30 mouse cellular contexts compared by ENCODE assay signal in the genomic region with DNA sequence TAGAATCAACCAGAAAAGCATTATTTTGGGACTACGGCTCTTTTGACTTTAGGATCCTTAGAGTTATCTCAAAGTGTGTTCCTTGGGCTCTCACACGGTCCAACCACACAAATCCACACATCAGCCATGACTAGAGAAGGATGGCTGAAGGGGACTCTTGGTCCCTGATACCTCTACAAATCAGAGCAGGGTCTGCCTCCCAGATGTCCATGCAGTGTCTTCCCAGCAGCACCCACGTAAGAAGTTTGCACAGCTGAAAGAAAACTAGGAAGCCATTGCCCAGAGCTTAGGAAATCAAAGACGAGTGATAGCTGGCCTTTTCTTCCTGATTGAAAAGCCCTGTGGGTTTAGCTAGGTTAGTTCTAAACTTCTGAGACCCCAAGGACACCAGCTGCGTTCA.
"Had no signal": no experiment of that assay in that cellular context is flagged by ENCODE, and none has a peak within 500 bp of the region (broad histone marks: within the 10 kb centered on the region; RNA-seq: fewer than 3 reads in every experiment).

No protein-coding gene starts in this region.

- H3K27ac ChIP-seq: limb, embryonic 10.5 days; limb, embryonic 12.5 days; limb, embryonic 13.5 days; limb, embryonic 15.5 days; liver, embryonic 12.5 days; liver, embryonic 13.5 days; liver, embryonic 14.5 days; liver, embryonic 15.5 days; lung, embryonic 15.5 days; macrophage; midbrain, embryonic 10.5 days; midbrain, embryonic 12.5 days; midbrain, embryonic 13.5 days; midbrain, embryonic 15.5 days; neural tube, embryonic 12.5 days had no signal

- H3K9me3 ChIP-seq: limb, embryonic 10.5 days; limb, embryonic 12.5 days; limb, embryonic 13.5 days; limb, embryonic 15.5 days; liver, embryonic 12.5 days; liver, embryonic 13.5 days; liver, embryonic 15.5 days; lung, embryonic 15.5 days; midbrain, embryonic 12.5 days; midbrain, embryonic 13.5 days; midbrain, embryonic 15.5 days; neural tube, embryonic 12.5 days had no signal

- H3K4me1 ChIP-seq: liver, embryonic 12.5 days had no signal

- DNase-seq: left cerebral cortex, postnatal 4 days; liver; liver, embryonic 13.5 days; liver, postnatal 0 days; lung, adult 18-20 months; lung, adult 2 months; lung, embryonic 14.5 days; lung, postnatal 10 days; lung, postnatal 14 days; lung, postnatal 36 days; lung, postnatal 4 days; midbrain, embryonic 14.5 days had no signal

- H3K27me3 ChIP-seq: limb, embryonic 12.5 days; limb, embryonic 13.5 days; limb, embryonic 15.5 days; liver, embryonic 12.5 days; liver, embryonic 13.5 days; liver, embryonic 15.5 days; lung, embryonic 15.5 days; midbrain, embryonic 13.5 days; midbrain, embryonic 15.5 days; neural tube, embryonic 12.5 days had no signal

- H3K4me3 ChIP-seq: limb, embryonic 10.5 days; limb, embryonic 12.5 days; limb, embryonic 13.5 days; limb, embryonic 15.5 days; liver, embryonic 12.5 days; liver, embryonic 13.5 days; liver, embryonic 15.5 days; lung, embryonic 15.5 days; megakaryocyte, embryonic 14.5 days; midbrain, embryonic 10.5 days; midbrain, embryonic 12.5 days; midbrain, embryonic 13.5 days; midbrain, embryonic 15.5 days; myocyte; neural tube, embryonic 12.5 days had no signal

- H3K4me2 ChIP-seq: limb, embryonic 12.5 days; limb, embryonic 13.5 days; limb, embryonic 15.5 days; liver, embryonic 11.5 days; liver, embryonic 12.5 days; liver, embryonic 13.5 days; liver, embryonic 15.5 days; lung, embryonic 14.5 days; lung, embryonic 15.5 days; midbrain, embryonic 11.5 days; midbrain, embryonic 12.5 days; midbrain, embryonic 13.5 days; midbrain, embryonic 15.5 days; neural tube, embryonic 12.5 days had no signal

- H3K9ac ChIP-seq: limb, embryonic 12.5 days; limb, embryonic 13.5 days; limb, embryonic 15.5 days; liver, embryonic 12.5 days; liver, embryonic 13.5 days; liver, embryonic 14.5 days; liver, embryonic 15.5 days; liver, postnatal 0 days; lung, embryonic 14.5 days; lung, embryonic 15.5 days; midbrain, embryonic 12.5 days; midbrain, embryonic 13.5 days; midbrain, embryonic 15.5 days; neural tube, embryonic 12.5 days had no signal

- H3K36me3 ChIP-seq: limb, embryonic 10.5 days; limb, embryonic 12.5 days; limb, embryonic 13.5 days; limb, embryonic 15.5 days; liver, embryonic 12.5 days; liver, embryonic 13.5 days; liver, embryonic 15.5 days; lung, embryonic 15.5 days; midbrain, embryonic 10.5 days; midbrain, embryonic 12.5 days; midbrain, embryonic 13.5 days; midbrain, embryonic 15.5 days; neural tube, embryonic 12.5 days had no signal
